Mouse (Mus musculus) stomach, embryonic 14.5 days (tissue): ENCODE data around the gene Fdx1l. TPM values are rescaled to one million over a fixed set of nuclear protein-coding genes. Genes with fewer than 3 reads are reported as not detected.

ENCODE experiments used
- ATAC-seq: fragments of 200-750 bp; cut with Nextera tagmentation; 2 replicates; pipeline ENCODE4 v1.8.0; 2017; ENCODE audit warnings: low read depth, moderate TSS enrichment; ENCODE audit not compliant: insufficient number of reproducible peaks, insufficient read depth, low FRiP score
- H3K27ac ChIP-seq: fragments of 300-500 bp; sonication (generic); 2 replicates; pipeline ENCODE4 v1.5.1; 2014; ENCODE audit warnings: mild to moderate bottlenecking, low read length, moderate library complexity, mixed read lengths
- H3K27me3 ChIP-seq: fragments of 300-500 bp; sonication (generic); 2 replicates; pipeline ENCODE4 v1.6.1; 2014; ENCODE audit warnings: low read length, control low read depth, mixed read lengths; ENCODE audit not compliant: control insufficient read depth, insufficient read depth
- H3K36me3 ChIP-seq: fragments of 300-500 bp; sonication (generic); 2 replicates; pipeline ENCODE4 v1.6.1; 2014; ENCODE audit warnings: mild to moderate bottlenecking, control low read depth, low read length, moderate library complexity, mixed read lengths; ENCODE audit not compliant: control insufficient read depth, insufficient read depth
- H3K4me1 ChIP-seq: fragments of 300-500 bp; sonication (generic); 2 replicates; pipeline ENCODE4 v1.6.1; 2014; ENCODE audit warnings: low read length, control low read depth, mixed read lengths; ENCODE audit not compliant: control insufficient read depth, insufficient read depth
- H3K4me2 ChIP-seq: fragments of 300-500 bp; sonication (generic); replicated peaks from 2 replicates; pipeline ENCODE4 v1.6.1; 2014; ENCODE audit warnings: low read depth, low read length, control low read depth
- H3K4me3 ChIP-seq: fragments of 300-500 bp; sonication (generic); 2 replicates; pipeline ENCODE4 v1.5.1; 2014; ENCODE audit warnings: low read depth, low read length, control low read depth
- H3K9ac ChIP-seq: fragments of 300-500 bp; sonication (generic); replicated peaks from 2 replicates; pipeline ENCODE4 v1.6.1; 2014; ENCODE audit warnings: low read depth, mild to moderate bottlenecking, control low read depth, low read length, moderate library complexity, mixed read lengths
- H3K9me3 ChIP-seq: fragments of 300-500 bp; sonication (generic); 2 replicates; pipeline ENCODE4 v1.6.1; 2016; ENCODE audit warnings: low read depth, low read length, control low read depth; ENCODE audit not compliant: control insufficient read depth
- WGBS: fragments of 180-500 bp; shearing (Covaris S2); extraction: QIAGEN DNeasy Blood & Tissue Kit; methylation state at CpG from one replicate; pipeline ENCODE4 v1.1.7; 2014; 5-methylcytosine and 5-hydroxymethylcytosine counted together
- microRNA counts: library from miRNA; unstranded; fragments of <30 nt; microRNA quantifications from one replicate; lab custom pipeline; 2016
- microRNA-seq: library from miRNA; unstranded; fragments of <30 nt; microRNA quantifications from one replicate; pipeline ENCODE4, GENCODE M21; 2016
- polyA plus RNA-seq: library from polyadenylated mRNA; unstranded; fragments of >200 nt; fragmentation: Nextera tagmentation; extraction: Ambion mirVana; gene quantifications from 2 replicates; pipeline ENCODE4 v1.2.1, GENCODE M21; 2014

Gene Fdx1l
- polyA plus RNA-seq, 1 experiment from 2014 or later, result 56.4 TPM

GRCm38 (mm10) chr9:21018600-21018999 is 54.8 kb downstream of the Fdx1l start:
- Histone ChIP-seq H3K4me3 (no peak overlapping the region), H3K36me3 (no peaks in the 10 kb centered on the region), H3K4me2 (no peak overlapping the region), H3K27me3 (peaks cover 15% of the 10 kb centered on the region; the same call in 1 of the 2 replicates), H3K4me1 (peaks cover 14% of the 10 kb centered on the region), H3K27ac (no peak overlapping the region), H3K9ac (no peak overlapping the region), H3K9me3 (no peaks in the 10 kb centered on the region)
- WGBS, result 66% methylated on average over 2 of the region's 2 CpGs
- ATAC-seq, result no peak

MicroRNA genes within 50 kb of the gene (microRNA counts, 519-probe panel; counts per million panel counts)
- 3,056 counts per million, percentile 55 among the panel's probes with 10 or more counts for microRNA mmu-miR-1900 (lab: Ali Mortazavi, UCI)

Small RNAs within 50 kb of the gene (microRNA-seq; reads per million reads assigned to microRNA genes)
- gene Mir1900, result not detected
- gene Mir7082, result not detected

Other genes with a start within 250 kb of the Fdx1l start
- gene A230050P20Rik, start 205.0 kb downstream of the Fdx1l start, polyA plus RNA-seq, result 11.9 and 12.6 TPM in 2 replicates
- gene Angptl6, start 193.9 kb downstream of the Fdx1l start, polyA plus RNA-seq, result 6.9 and 7.2 TPM in 2 replicates
- gene Ppan, start 185.4 kb downstream of the Fdx1l start, polyA plus RNA-seq, result 72.7 and 74.6 TPM in 2 replicates
- gene Eif3g, start 175.0 kb downstream of the Fdx1l start, polyA plus RNA-seq, result 281 and 289 TPM in 2 replicates
- gene Dnmt1, start 113.7 kb downstream of the Fdx1l start, polyA plus RNA-seq, result 64.7 and 69.6 TPM in 2 replicates
- gene S1pr2, start 96.8 kb downstream of the Fdx1l start, polyA plus RNA-seq, result 48.6 and 52.3 TPM in 2 replicates
- 136 and 150 TPM in 2 replicates for gene Mrpl4, start 70.9 kb downstream of the Fdx1l start, polyA plus RNA-seq
- gene Icam1, start 57.6 kb downstream of the Fdx1l start, polyA plus RNA-seq, result 10.6 and 12.5 TPM in 2 replicates
- gene Icam4, start 44.2 kb downstream of the Fdx1l start, polyA plus RNA-seq, result 0.84 and 1.0 TPM in 2 replicates
- 0.18 TPM in 1 of 2 replicates, not detected in the other for gene Icam5, start 41.5 kb downstream of the Fdx1l start, polyA plus RNA-seq
- gene Zglp1, start 6.5 kb downstream of the Fdx1l start, polyA plus RNA-seq, result 1.8 TPM in 1 of 2 replicates, not detected in the other
- gene Gm49373, start 518 bp downstream of the Fdx1l start, polyA plus RNA-seq, result 0.30 and 0.43 TPM in 2 replicates
- gene Gm38431, start 18.4 kb upstream of the Fdx1l start, polyA plus RNA-seq, result 2.0 and 2.3 TPM in 2 replicates
- gene Raver1, start 18.4 kb upstream of the Fdx1l start, polyA plus RNA-seq, result 68.7 and 74.2 TPM in 2 replicates
- gene Tyk2, start 57.6 kb upstream of the Fdx1l start, polyA plus RNA-seq, result 10.2 and 10.9 TPM in 2 replicates
- 283 and 302 TPM in 2 replicates for gene Cdc37, start 76.4 kb upstream of the Fdx1l start, polyA plus RNA-seq
- gene Pde4a, start 92.1 kb upstream of the Fdx1l start, polyA plus RNA-seq, result 5.4 TPM in 2 replicates
- gene Keap1, start 165.7 kb upstream of the Fdx1l start, polyA plus RNA-seq, result 34.5 and 40.3 TPM in 2 replicates
- gene S1pr5, start 174.8 kb upstream of the Fdx1l start, polyA plus RNA-seq, result 0.27 and 0.48 TPM in 2 replicates
- 38.8 and 43.5 TPM in 2 replicates for gene Atg4d, start 191.7 kb upstream of the Fdx1l start, polyA plus RNA-seq
- 14.1 and 14.7 TPM in 2 replicates for gene Kri1, start 214.4 kb upstream of the Fdx1l start, polyA plus RNA-seq
- 47.4 and 48.5 TPM in 2 replicates for gene Cdkn2d, start 217.8 kb upstream of the Fdx1l start, polyA plus RNA-seq
- gene Ap1m2, start 238.7 kb upstream of the Fdx1l start, polyA plus RNA-seq, result 54.4 and 55.8 TPM in 2 replicates
- gene Slc44a2, start 247.1 kb upstream of the Fdx1l start, polyA plus RNA-seq, result 122 and 125 TPM in 2 replicates